Mouse (Mus musculus): ENCODE measurements at regions not wholly inside any gene's neighbourhood (a gene's known extent, or its start where the extent isn't known, plus 50 kb on each side); places are given as distances from the start of the nearest gene placed in this dataset.

- DNase-seq (ENCODE audit: inconsistent ontology term), result no peak
Observed at GRCm38 (mm10) chr10:122564473-122564872, 114.1 kb upstream of the Ppm1h start.

GRCm38 (mm10) chr10:122566601-122567000, 112.0 kb upstream of the Ppm1h start:
- no peak for DNase-seq (ENCODE audit: inconsistent ontology term)

- DNase-seq (ENCODE audit: inconsistent ontology term), result peak; percentile 19
Observed at GRCm38 (mm10) chr10:122569546-122570202, 108.9 kb upstream of the Ppm1h start.

- DNase-seq (ENCODE audit: inconsistent ontology term), result no peak
Observed at GRCm38 (mm10) chr10:122570909-122571551, 107.5 kb upstream of the Ppm1h start.

GRCm38 (mm10) chr10:122576171-122577063, 102.1 kb upstream of the Ppm1h start:
- DNase-seq (ENCODE audit: inconsistent ontology term), result no peak

- DNase-seq (ENCODE audit: inconsistent ontology term), result no peak
Observed at GRCm38 (mm10) chr10:122578209-122579001, 100.2 kb upstream of the Ppm1h start.

- no peak for DNase-seq (ENCODE audit: inconsistent ontology term)
Observed at GRCm38 (mm10) chr10:122581096-122581495, 97.5 kb upstream of the Ppm1h start.

- DNase-seq (ENCODE audit: inconsistent ontology term), result no peak
Observed at GRCm38 (mm10) chr10:122587541-122587940, 91.0 kb upstream of the Ppm1h start.

GRCm38 (mm10) chr10:122599511-122599910, 79.1 kb upstream of the Ppm1h start:
- no peak for DNase-seq (ENCODE audit: inconsistent ontology term)

- DNase-seq (ENCODE audit: inconsistent ontology term), result no peak
Observed at GRCm38 (mm10) chr10:122602394-122602793, 76.2 kb upstream of the Ppm1h start.

GRCm38 (mm10) chr10:122603960-122604359, 74.6 kb upstream of the Ppm1h start:
- DNase-seq (ENCODE audit: inconsistent ontology term), result no peak

- no peak for DNase-seq (ENCODE audit: inconsistent ontology term)
Observed at GRCm38 (mm10) chr10:122613281-122613680, 65.3 kb upstream of the Ppm1h start.

GRCm38 (mm10) chr10:122613891-122614290, 64.7 kb upstream of the Ppm1h start:
- DNase-seq (ENCODE audit: inconsistent ontology term), result peak; percentile 12

GRCm38 (mm10) chr10:122614720-122615119, 63.8 kb upstream of the Ppm1h start:
- DNase-seq (ENCODE audit: inconsistent ontology term), result no peak

- DNase-seq (ENCODE audit: inconsistent ontology term), result no peak
Observed at GRCm38 (mm10) chr10:122615658-122616057, 62.9 kb upstream of the Ppm1h start.

GRCm38 (mm10) chr10:122616385-122616784, 62.2 kb upstream of the Ppm1h start:
- no peak for DNase-seq (ENCODE audit: inconsistent ontology term)

- DNase-seq (ENCODE audit: inconsistent ontology term), result no peak
Observed at GRCm38 (mm10) chr10:122618854-122619253, 59.7 kb upstream of the Ppm1h start.

- DNase-seq (ENCODE audit: inconsistent ontology term), result no peak
Observed at GRCm38 (mm10) chr10:122619406-122620116, 59.0 kb upstream of the Ppm1h start.
